Mouse (Mus musculus): ENCODE measurements around the gene Crb1. TPM values are rescaled to one million over a fixed set of nuclear protein-coding genes. Genes with fewer than 3 reads are reported as not detected.
"Not testable (repeated sequence)": the region's sequence is repeated elsewhere in the genome, so short reads cannot be mapped to it uniquely, and the experiment has no call there.

Gene Crb1
- 0.12 TPM in 1 of 2 replicates, not detected in the other for total RNA-seq (2017)

- no peak for ATAC-seq (ENCODE audit: extremely low read depth, insufficient number of reproducible peaks, low FRiP score, poor library complexity, severe bottlenecking)
These were observed at the start of gene Crb1 for GRCm38 (mm10) chr1:139376638-139377286. Gene Crb1, minus strand, starts transcription at chr1:139377100.

GRCm38 (mm10) chr1:139425006-139425405 is 48.1 kb upstream of the Crb1 start:
- no peak for ATAC-seq (ENCODE audit: extremely low read depth, insufficient number of reproducible peaks, low FRiP score, poor library complexity, severe bottlenecking)

DNA sequence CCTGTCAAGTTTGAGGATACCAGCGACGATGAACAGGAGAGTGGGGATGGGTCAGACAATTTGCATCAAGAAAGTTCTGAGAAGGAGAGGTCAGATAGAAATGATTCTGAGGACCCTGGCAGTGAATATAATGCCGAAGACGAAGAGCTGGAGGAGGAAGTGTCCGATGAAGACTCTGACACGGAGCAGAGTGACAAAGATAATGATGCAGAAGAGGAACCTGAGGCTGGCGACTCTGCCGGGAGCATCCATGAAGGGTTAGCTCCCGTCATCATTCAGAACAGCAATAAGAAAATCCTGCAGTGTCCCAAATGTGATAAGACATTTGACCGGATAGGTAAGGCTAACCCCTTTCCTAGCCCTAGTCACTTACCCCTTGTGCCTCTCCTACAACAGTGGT is 47.0 kb upstream of the Crb1 start:
- no peak for ATAC-seq (ENCODE audit: extremely low read depth, insufficient number of reproducible peaks, low FRiP score, poor library complexity, severe bottlenecking)

DNA sequence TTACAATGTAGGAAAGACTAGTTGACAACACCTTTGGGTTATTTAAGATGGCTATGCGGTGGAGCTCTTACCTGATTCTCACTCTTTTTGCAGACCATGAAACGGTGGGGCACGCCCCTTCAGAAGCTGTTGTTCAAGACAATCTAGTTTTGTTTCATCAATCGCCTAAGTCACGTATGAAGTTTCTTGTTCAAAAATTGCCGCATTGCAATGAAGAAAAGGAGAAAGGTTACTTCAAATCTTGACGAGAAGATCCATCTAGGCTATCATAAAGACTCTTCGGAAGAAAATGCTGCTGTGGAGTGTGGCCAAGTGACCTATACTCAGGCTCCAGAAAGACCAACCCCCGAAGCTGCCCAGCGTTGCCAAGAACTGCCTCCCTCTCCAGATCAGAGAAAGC is 46.0 kb upstream of the Crb1 start:
- ATAC-seq (ENCODE audit: extremely low read depth, insufficient number of reproducible peaks, low FRiP score, poor library complexity, severe bottlenecking) = no peak

DNA sequence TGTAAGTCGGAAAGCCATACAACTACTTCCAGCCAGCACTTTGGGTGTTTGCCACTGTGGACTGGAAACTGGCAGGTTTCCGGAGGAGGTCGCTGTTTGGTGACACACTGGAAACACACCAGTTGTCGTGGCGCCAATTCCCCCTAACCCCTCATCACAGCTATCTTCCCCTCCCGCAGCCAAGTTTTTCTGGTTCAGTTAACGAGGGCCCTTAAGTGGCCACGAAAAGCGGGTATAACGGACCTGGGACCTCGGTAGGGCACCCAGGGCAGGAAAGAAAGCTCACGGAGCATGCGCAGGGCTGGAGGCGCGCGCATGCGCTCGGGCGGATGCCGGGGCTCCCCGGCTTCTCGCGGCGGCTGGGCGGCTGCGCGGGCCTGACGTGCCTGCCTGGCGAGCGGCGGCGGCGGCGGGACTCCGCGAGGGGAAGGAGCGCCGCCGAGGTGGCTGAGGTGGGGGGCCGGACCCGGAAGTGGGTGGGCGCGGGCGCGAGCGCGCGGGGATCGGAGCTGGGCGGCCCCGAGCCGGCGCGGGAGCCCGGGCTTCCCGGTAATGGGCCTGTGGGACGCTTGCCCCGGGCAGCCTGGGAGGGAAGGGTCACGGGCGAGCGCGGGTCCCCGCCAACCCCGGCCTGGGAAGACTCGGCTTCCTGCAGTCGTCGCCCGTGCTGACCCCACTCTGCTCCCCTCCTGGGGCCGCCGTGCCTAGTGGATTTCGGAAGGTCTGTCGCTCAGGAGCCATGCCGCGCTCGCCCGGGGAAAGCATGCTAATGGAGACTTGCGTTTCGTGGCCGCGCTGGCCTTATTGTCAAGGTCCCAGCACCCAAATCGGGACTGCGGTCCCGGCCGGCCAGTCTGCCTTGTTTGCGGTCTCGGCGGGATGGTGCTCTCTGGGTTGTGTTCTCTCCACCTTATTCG is 45.2 kb upstream of the Crb1 start, which contains the start of gene Zbtb41:
TSS of gene Zbtb41 (plus strand) at position 414 of the 917 bp plus-strand sequence.
- peak; percentile 78 for ATAC-seq (ENCODE audit: extremely low read depth, insufficient number of reproducible peaks, low FRiP score, poor library complexity, severe bottlenecking)

- no peak for ATAC-seq (ENCODE audit: extremely low read depth, insufficient number of reproducible peaks, low FRiP score, poor library complexity, severe bottlenecking)
These were observed 44.6 kb upstream of the Crb1 start for GRCm38 (mm10) chr1:139421521-139421874.

- peak; percentile 70; the same call in 1 of the 2 replicates for ATAC-seq (ENCODE audit: extremely low read depth, insufficient number of reproducible peaks, low FRiP score, poor library complexity, severe bottlenecking)
These were observed 36.6 kb upstream of the Crb1 start for GRCm38 (mm10) chr1:139413465-139413864.

DNA sequence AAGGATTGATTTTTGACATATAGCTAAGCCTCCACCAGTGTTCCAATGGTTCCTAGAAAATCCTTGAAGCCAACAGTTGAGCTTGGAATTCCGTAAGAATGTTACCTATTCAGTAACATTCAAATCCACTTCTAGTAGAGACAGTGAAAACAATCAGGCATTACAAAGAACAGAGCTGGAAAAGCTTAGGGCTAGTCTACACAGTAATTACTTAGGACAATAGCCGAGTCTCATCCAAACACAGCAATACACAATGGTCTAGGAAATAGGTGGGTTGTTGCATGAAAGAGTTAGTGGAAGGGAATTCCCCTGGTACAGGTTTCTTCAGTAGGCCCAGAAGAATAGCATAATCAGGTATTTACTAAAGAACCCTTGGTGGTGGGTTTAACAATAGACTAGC is 35.5 kb upstream of the Crb1 start:
- ATAC-seq (ENCODE audit: extremely low read depth, insufficient number of reproducible peaks, low FRiP score, poor library complexity, severe bottlenecking) = not testable (repeated sequence)

- ATAC-seq (ENCODE audit: extremely low read depth, insufficient number of reproducible peaks, low FRiP score, poor library complexity, severe bottlenecking) = no peak
These were observed 30.8 kb upstream of the Crb1 start for GRCm38 (mm10) chr1:139407701-139408100.

GRCm38 (mm10) chr1:139405766-139406165 is 28.9 kb upstream of the Crb1 start:
- no peak for ATAC-seq (ENCODE audit: extremely low read depth, insufficient number of reproducible peaks, low FRiP score, poor library complexity, severe bottlenecking)

DNA sequence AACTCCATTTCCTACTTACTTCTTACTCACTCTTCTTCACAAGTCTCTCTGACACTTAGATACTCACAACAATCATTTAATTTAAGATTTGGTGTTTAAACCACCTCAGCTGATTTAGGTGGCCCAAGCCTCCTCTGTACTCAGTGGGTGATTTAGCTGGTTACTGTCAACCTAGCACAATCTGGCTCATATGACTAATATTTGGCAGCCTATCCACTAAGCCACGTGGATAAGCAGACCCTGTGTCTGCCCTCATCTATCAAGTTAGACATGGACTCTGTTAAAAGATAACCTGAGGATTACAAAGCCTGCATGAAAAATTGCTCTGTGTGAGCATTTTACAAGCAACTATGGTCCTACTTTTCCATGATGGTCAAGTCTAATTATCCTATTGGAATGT is 19.7 kb upstream of the Crb1 start:
- no peak for ATAC-seq (ENCODE audit: extremely low read depth, insufficient number of reproducible peaks, low FRiP score, poor library complexity, severe bottlenecking)

DNA sequence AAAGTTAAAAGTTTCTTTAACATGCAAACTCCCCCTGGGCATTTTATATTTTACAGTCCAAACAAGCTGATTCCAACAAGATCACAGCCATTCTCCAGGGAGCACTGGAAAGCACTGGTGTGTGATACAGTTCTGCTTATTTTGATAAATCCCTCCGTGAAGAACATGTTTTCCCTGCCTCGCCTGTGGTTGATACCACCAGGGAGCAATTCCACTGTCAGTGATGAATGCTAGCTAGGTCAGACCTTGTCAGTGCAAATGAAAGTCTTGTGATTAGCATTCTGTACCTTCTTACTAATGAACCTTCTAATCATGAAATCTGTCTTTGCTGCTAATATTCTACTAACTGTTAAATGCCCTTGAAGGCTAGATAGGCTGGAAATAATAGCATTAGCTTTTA is 14.8 kb upstream of the Crb1 start:
- ATAC-seq (ENCODE audit: extremely low read depth, insufficient number of reproducible peaks, low FRiP score, poor library complexity, severe bottlenecking) = no peak

GRCm38 (mm10) chr1:139379621-139379984 is 2.7 kb upstream of the Crb1 start:
- ATAC-seq (ENCODE audit: extremely low read depth, insufficient number of reproducible peaks, low FRiP score, poor library complexity, severe bottlenecking) = no peak

- no peak for ATAC-seq (ENCODE audit: extremely low read depth, insufficient number of reproducible peaks, low FRiP score, poor library complexity, severe bottlenecking)
These were observed 2.1 kb upstream of the Crb1 start for GRCm38 (mm10) chr1:139378861-139379620.

DNA sequence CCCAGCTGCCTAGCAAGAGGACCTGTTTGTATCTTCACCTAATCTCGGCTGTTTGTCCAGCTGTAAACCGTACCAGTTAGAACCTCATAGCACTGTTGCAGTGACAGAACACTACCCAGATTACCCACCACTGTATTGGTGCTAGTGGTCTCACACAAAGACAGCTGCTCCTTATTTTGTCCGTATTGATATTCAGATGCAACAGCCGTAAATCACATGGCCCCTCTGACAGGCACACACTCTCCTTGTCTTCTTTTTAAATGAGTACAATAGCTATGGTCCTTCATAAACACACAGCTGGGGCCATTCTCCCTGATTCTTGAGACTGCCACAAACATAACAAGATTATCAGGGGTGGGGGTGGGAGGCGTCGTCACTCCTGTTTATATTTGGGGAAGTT is 1.0 kb downstream of the Crb1 start:
- no peak for ATAC-seq (ENCODE audit: extremely low read depth, insufficient number of reproducible peaks, low FRiP score, poor library complexity, severe bottlenecking)

DNA sequence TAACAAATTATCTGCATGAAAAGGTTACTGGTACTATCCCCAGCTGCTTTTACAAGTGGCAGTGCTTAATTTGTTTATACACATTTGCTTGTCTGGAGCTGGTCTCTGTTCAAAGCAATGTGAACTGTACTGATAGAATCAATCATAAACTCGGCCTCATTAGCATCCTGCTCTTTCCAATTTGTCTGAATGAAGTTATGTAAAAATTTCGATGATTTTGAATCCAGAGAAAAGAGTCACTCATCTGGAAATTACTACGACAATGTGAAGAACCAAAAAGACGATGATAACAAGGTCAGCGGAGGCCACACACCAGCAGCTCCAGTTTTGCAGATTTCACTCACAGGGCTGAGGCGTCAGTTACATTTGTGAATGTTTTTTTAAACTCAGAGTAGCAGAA is 5.6 kb downstream of the Crb1 start:
- ATAC-seq (ENCODE audit: extremely low read depth, insufficient number of reproducible peaks, low FRiP score, poor library complexity, severe bottlenecking) = no peak

- no peak for ATAC-seq (ENCODE audit: extremely low read depth, insufficient number of reproducible peaks, low FRiP score, poor library complexity, severe bottlenecking)
These were observed 28.3 kb downstream of the Crb1 start for GRCm38 (mm10) chr1:139348566-139348965.

- ATAC-seq (ENCODE audit: extremely low read depth, insufficient number of reproducible peaks, low FRiP score, poor library complexity, severe bottlenecking) = peak; percentile 36; the same call in 1 of the 2 replicates
These were observed 30.1 kb downstream of the Crb1 start for GRCm38 (mm10) chr1:139346602-139347371.

Data from neutrophil, adult 5-6 weeks (primary cell).